Mouse (Mus musculus) kidney, postnatal 10 days (tissue): ENCODE measurements at regions not wholly inside any gene's neighbourhood (a gene's known extent, or its start where the extent isn't known, plus 50 kb on each side); places are given as distances from the start of the nearest gene placed in this dataset.

Experiments
- DNase-seq: peaks from one replicate; pipeline ENCODE4 v3.0.0; 2021; ENCODE audit warnings: mixed read lengths

- DNase-seq, result no peak
These were observed 68.1 kb upstream of the Ppm1j start for GRCm38 (mm10) chr3:104712711-104713110.

DNA sequence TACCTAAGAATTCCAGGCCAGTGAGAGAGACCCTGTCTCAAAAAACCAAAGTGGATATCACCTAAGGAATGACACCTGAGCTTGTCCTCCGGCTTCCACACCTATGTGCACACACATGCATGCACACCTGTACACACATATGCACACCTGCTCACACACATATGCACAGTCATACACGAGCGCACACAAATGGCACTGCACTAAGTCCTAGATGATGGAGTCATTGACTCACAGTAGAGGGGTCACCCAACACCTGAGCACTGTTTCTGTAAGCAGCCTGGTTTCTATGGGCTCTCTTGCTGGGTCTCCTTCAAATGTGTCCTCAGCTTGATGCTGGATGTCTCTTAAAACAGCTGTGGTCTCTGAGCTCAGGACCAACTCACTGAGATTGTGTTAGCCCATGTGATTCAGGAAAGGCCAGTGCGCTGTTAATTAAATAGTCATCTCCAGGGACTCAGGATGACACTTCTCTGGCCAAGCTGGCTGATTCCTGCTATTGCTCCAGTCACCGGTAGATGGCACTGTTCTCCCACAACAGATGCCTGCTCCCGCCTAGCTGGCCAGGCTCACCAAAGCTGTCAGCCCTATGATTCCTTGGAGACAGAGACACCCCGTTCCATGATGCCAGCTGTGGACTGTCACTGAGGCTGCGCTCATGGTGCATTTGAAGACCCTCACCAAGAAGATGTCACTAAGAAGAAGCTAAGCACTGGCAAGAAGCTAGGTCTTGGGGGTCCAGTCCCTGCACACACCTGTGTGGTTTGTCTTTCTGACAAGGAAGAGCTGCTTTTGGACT is 66.8 kb upstream of the Ppm1j start:
- peak; percentile 79 for DNase-seq

- DNase-seq, result peak; percentile 65
These were observed 66.1 kb upstream of the Ppm1j start for GRCm38 (mm10) chr3:104714679-104715326.
